Mouse (Mus musculus) neural tube, postnatal 0 days (tissue): ENCODE measurements around the gene Gm20834. TPM values are rescaled to one million over a fixed set of nuclear protein-coding genes. Genes with fewer than 3 reads are reported as not detected.

ENCODE experiments used
- polyA plus RNA-seq: library from polyadenylated mRNA; unstranded; fragments of >200 nt; fragmentation: Nextera tagmentation; extraction: Ambion mirVana; gene quantifications from 2 replicates; pipeline ENCODE4 v1.2.1, GENCODE M21; 2015

Gm20834 gene
- polyA plus RNA-seq, result not detected in 2 replicates

DNA sequence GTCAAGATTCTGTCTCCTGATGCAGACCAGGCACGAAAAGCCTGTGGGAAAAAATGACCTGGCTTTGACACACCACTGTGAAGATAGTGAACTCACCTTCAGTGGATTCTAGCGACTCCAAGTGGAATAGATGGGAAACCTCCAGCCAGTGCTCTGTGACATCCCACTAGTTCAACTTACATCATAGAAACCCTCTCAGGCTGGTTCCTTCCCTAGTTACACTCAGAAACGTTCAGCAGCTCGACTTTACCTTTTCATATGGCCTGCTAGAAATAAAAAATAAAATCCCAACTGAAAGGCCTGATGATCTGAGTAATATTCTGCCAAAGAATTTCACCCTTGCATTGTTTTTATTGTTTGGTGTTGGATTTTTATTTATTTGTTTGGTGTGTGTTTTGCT lies at the start of gene Gm20834:
Gm20834 (minus strand) TSS at position 101 of the 400 bp plus-strand sequence.

Other genes with a start within 250 kb of the Gm20834 start
- not detected in 2 replicates for gene Gm21310, start 177.4 kb downstream of the Gm20834 start, polyA plus RNA-seq
- gene Gm28510, start 88.1 kb upstream of the Gm20834 start, polyA plus RNA-seq, result not detected in 2 replicates
- not detected in 2 replicates for gene Gm20737, start 211.5 kb upstream of the Gm20834 start, polyA plus RNA-seq
- gene Gm21775, start 228.9 kb upstream of the Gm20834 start, polyA plus RNA-seq, result not detected in 2 replicates